Mouse (Mus musculus) liver, embryonic 14.5 days (tissue): Measurements from ENCODE around the gene Plekhm1.

Experiments
- CTCF ChIP-seq: IDR thresholded peaks from 2 replicates; pipeline ENCODE4 v1.5.1; 2016; ENCODE audit warnings: antibody characterized with exemption, low read depth, control low read depth
- EP300 ChIP-seq: IDR thresholded peaks from 2 replicates; pipeline ENCODE4 v1.6.1; 2016; ENCODE audit warnings: antibody characterized with exemption, low read depth

DNA sequence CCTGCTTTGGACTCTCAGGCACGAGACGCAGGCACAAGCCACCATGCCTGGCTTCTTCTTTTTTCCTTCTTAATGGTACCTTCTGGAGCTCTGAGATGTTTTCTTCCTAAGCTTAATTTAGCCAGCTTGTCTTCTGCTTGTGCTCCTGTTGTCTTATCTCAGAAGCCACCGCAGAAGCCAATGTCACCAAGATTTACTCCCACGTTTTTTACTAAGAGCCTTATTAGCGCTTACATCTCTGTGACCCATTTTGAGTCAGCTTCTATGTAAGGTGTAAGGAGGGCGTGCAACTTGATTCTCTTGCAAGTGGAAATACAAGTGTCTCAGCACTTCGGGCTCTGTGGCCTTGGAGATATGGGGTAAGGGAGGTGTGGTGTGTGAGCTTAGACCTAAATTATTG is 31.0 kb downstream of the Plekhm1 start:
- TF ChIP-seq EP300, result no peak
- no peak for TF ChIP-seq CTCF
